Mouse (Mus musculus) c-Kit-negative CD71-positive TER-119-positive erythroid progenitor cells, embryonic 14.5 days (primary cell): ENCODE results near the gene D430042O09Rik.
"Not testable (repeated sequence)": the region's sequence is repeated elsewhere in the genome, so short reads cannot be mapped to it uniquely, and the experiment has no call there.

ENCODE experiments used
- DNase-seq: peaks from one replicate; pipeline ENCODE4 v3.0.0-alpha.2; 2013; ENCODE audit warnings: low read depth, low spot score

The D430042O09Rik gene

GRCm38 (mm10) chr7:125707593-125708022 lies at the start of gene D430042O09Rik, which contains the start of gene Gtf3c1:
TSS of gene D430042O09Rik (plus strand) at chr7:125707888.
TSS of gene Gtf3c1 (minus strand) at chr7:125707780.
- DNase-seq: peak; percentile 99

- DNase-seq: no peak
Observed at GRCm38 (mm10) chr7:125663654-125664053, 44.0 kb upstream of the D430042O09Rik start.

GRCm38 (mm10) chr7:125670865-125671264 lies 36.8 kb upstream of the D430042O09Rik start:
- DNase-seq: no peak

GRCm38 (mm10) chr7:125671396-125671795 lies 36.3 kb upstream of the D430042O09Rik start:
- no peak for DNase-seq

GRCm38 (mm10) chr7:125674916-125675315 lies 32.8 kb upstream of the D430042O09Rik start:
- peak; percentile 53 for DNase-seq

- DNase-seq: no peak
Observed at GRCm38 (mm10) chr7:125678756-125679155, 28.9 kb upstream of the D430042O09Rik start.

- DNase-seq: no peak
Observed at GRCm38 (mm10) chr7:125679936-125680335, 27.8 kb upstream of the D430042O09Rik start.

- DNase-seq: no peak
Observed at GRCm38 (mm10) chr7:125690516-125690915, 17.2 kb upstream of the D430042O09Rik start.

- no peak for DNase-seq
Observed at GRCm38 (mm10) chr7:125694056-125694455, 13.6 kb upstream of the D430042O09Rik start.

- DNase-seq: no peak
Observed at GRCm38 (mm10) chr7:125702791-125703190, 4.9 kb upstream of the D430042O09Rik start.

GRCm38 (mm10) chr7:125707186-125707585 lies 502 bp upstream of the D430042O09Rik start:
- DNase-seq: no peak

GRCm38 (mm10) chr7:125708100-125708499 lies 412 bp downstream of the D430042O09Rik start:
- peak; percentile 12 for DNase-seq

- not testable (repeated sequence) for DNase-seq
Observed at GRCm38 (mm10) chr7:125713542-125714055, 5.9 kb downstream of the D430042O09Rik start.

- no peak for DNase-seq
Observed at GRCm38 (mm10) chr7:125714803-125715202, 7.1 kb downstream of the D430042O09Rik start.

- no peak for DNase-seq
Observed at GRCm38 (mm10) chr7:125716724-125717123, 9.0 kb downstream of the D430042O09Rik start.

- DNase-seq: no peak
Observed at GRCm38 (mm10) chr7:125717612-125718011, 9.9 kb downstream of the D430042O09Rik start.

GRCm38 (mm10) chr7:125720370-125720769 lies 12.7 kb downstream of the D430042O09Rik start:
- no peak for DNase-seq

- DNase-seq: no peak
Observed at GRCm38 (mm10) chr7:125721033-125721432, 13.3 kb downstream of the D430042O09Rik start.

- DNase-seq: no peak
Observed at GRCm38 (mm10) chr7:125722127-125722526, 14.4 kb downstream of the D430042O09Rik start.

- DNase-seq: no peak
Observed at GRCm38 (mm10) chr7:125723189-125723972, 15.7 kb downstream of the D430042O09Rik start.

- DNase-seq: no peak
Observed at GRCm38 (mm10) chr7:125731679-125732078, 24.0 kb downstream of the D430042O09Rik start.

- no peak for DNase-seq
Observed at GRCm38 (mm10) chr7:125733791-125734190, 26.1 kb downstream of the D430042O09Rik start.
